16 mouse cellular contexts compared by ENCODE assay signal in the genomic region with DNA sequence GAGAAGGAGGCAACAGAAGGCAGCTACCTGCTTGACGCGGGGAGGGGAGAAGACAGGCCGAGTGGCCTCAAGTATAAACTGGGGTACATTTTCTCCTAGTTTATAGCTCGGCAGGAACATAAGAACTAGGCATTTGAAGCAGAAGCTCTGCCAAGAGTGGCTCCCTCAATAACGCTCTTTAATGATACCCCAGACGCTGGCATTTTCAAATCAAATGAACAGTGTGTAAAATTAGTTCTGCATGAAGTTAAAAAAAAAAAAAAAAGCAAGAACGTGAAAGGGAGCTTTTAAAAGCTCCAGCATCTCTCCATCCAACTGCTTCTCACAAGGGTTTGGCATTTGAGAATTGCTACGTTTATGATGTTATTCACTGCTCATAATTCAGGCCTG.
DNase-seq lines count a peak whose midpoint lies in the region; ATAC-seq and TF ChIP-seq lines count a peak whose summit lies in the region.
"Had no signal": no experiment of that assay in that cellular context is flagged by ENCODE, and none has a peak within 500 bp of the region (broad histone marks: within the 10 kb centered on the region; RNA-seq: fewer than 3 reads in every experiment).

No protein-coding gene starts in this region.

- no peaks in the 10 kb centered on the region for H3K27me3 ChIP-seq in forebrain, postnatal 0 days (ENCODE audit: insufficient read depth, low read length)
- no peaks in the 10 kb centered on the region for H3K27me3 ChIP-seq in forebrain, embryonic 12.5 days
- H3K27me3 ChIP-seq in midbrain, embryonic 10.5 days (ENCODE audit: low read depth, poor library complexity, severe bottlenecking): peaks cover 31% of the 10 kb centered on the region
- H3K27me3 ChIP-seq in midbrain, embryonic 13.5 days: no peaks in the 10 kb centered on the region
- H3K27me3 ChIP-seq in embryonic facial prominence, embryonic 14.5 days (replicated peaks; ENCODE audit: control insufficient read depth, insufficient read depth, low read length): no peaks in the 10 kb centered on the region
- no peaks in the 10 kb centered on the region for H3K27me3 ChIP-seq in neural tube, embryonic 13.5 days
- H3K27me3 ChIP-seq: embryonic facial prominence, embryonic 12.5 days had no signal

- H3K4me1 ChIP-seq in forebrain, postnatal 0 days (ENCODE audit: insufficient read depth): peaks cover 20% of the 10 kb centered on the region
- peaks cover 49% of the 10 kb centered on the region for H3K4me1 ChIP-seq in forebrain, embryonic 12.5 days
- H3K4me1 ChIP-seq in midbrain, embryonic 10.5 days: peaks cover 79% of the 10 kb centered on the region
- H3K4me1 ChIP-seq in midbrain, embryonic 13.5 days (replicated peaks): peaks cover 76% of the 10 kb centered on the region
- H3K4me1 ChIP-seq in embryonic facial prominence, embryonic 14.5 days (ENCODE audit: control insufficient read depth, insufficient read depth, low read length): peaks cover 21% of the 10 kb centered on the region
- peaks cover 59% of the 10 kb centered on the region for H3K4me1 ChIP-seq in neural tube, embryonic 13.5 days (replicated peaks)

- ATAC-seq in forebrain, postnatal 0 days: peak; percentile 21; the same call in 1 of the 2 replicates
- ATAC-seq in forebrain, embryonic 12.5 days (ENCODE audit: low FRiP score): no peak
- ATAC-seq in midbrain, embryonic 13.5 days: no peak
- peak; percentile 35; the same call in 1 of the 2 replicates for ATAC-seq in embryonic facial prominence, embryonic 14.5 days (ENCODE audit: low read depth)
- no peak for ATAC-seq in neural tube, embryonic 13.5 days (ENCODE audit: low read depth)
- ATAC-seq: hindbrain, embryonic 16.5 days had no signal

- no peak overlapping the region for H3K4me3 ChIP-seq in forebrain, postnatal 0 days (ENCODE audit: low read depth, low read length)
- no peak overlapping the region for H3K4me3 ChIP-seq in forebrain, embryonic 12.5 days (replicated peaks)
- no peak overlapping the region for H3K4me3 ChIP-seq in midbrain, embryonic 10.5 days
- no peak overlapping the region for H3K4me3 ChIP-seq in midbrain, embryonic 13.5 days (replicated peaks)
- no peak overlapping the region for H3K4me3 ChIP-seq in embryonic facial prominence, embryonic 14.5 days (ENCODE audit: low read depth, low read length)
- no peak overlapping the region for H3K4me3 ChIP-seq in neural tube, embryonic 13.5 days
- H3K4me3 ChIP-seq: embryonic facial prominence, embryonic 12.5 days had no signal

- no peak overlapping the region for H3K9ac ChIP-seq in forebrain, postnatal 0 days
- no peak overlapping the region for H3K9ac ChIP-seq in forebrain, embryonic 12.5 days
- no peak overlapping the region for H3K9ac ChIP-seq in midbrain, embryonic 13.5 days (replicated peaks)
- no peak overlapping the region for H3K9ac ChIP-seq in embryonic facial prominence, embryonic 14.5 days (ENCODE audit: low read depth, low read length)
- no peak overlapping the region for H3K9ac ChIP-seq in neural tube, embryonic 13.5 days
- H3K9ac ChIP-seq: embryonic facial prominence, embryonic 12.5 days had no signal

- H3K4me2 ChIP-seq in forebrain, postnatal 0 days (ENCODE audit: low read depth): no peak overlapping the region
- no peak overlapping the region for H3K4me2 ChIP-seq in forebrain, embryonic 12.5 days
- no peak overlapping the region for H3K4me2 ChIP-seq in midbrain, embryonic 13.5 days (replicated peaks)
- H3K4me2 ChIP-seq in embryonic facial prominence, embryonic 14.5 days (ENCODE audit: low read depth, low read length): no peak overlapping the region
- H3K4me2 ChIP-seq in neural tube, embryonic 13.5 days: no peak overlapping the region
- H3K4me2 ChIP-seq: embryonic facial prominence, embryonic 12.5 days had no signal

- 25% methylated on average over 8 of the region's 8 CpGs for WGBS in forebrain, postnatal 0 days
- 52% methylated on average over 8 of the region's 8 CpGs for WGBS in forebrain, embryonic 12.5 days
- 63% methylated on average over 8 of the region's 8 CpGs for WGBS in midbrain, embryonic 10.5 days
- 44% methylated on average over 8 of the region's 8 CpGs for WGBS in midbrain, embryonic 13.5 days
- WGBS in embryonic facial prominence, embryonic 14.5 days: 34% methylated on average over 8 of the region's 8 CpGs
- WGBS in neural tube, embryonic 13.5 days: 20% methylated on average over 8 of the region's 8 CpGs

- H3K27ac ChIP-seq in forebrain, postnatal 0 days (ENCODE audit: low read depth, low read length): peak overlapping the region; percentile 54
- H3K27ac ChIP-seq in forebrain, embryonic 12.5 days: no peak overlapping the region
- peak overlapping the region; percentile 50 for H3K27ac ChIP-seq in midbrain, embryonic 10.5 days (replicated peaks)
- no peak overlapping the region for H3K27ac ChIP-seq in midbrain, embryonic 13.5 days
- H3K27ac ChIP-seq in embryonic facial prominence, embryonic 14.5 days (replicated peaks; ENCODE audit: low read depth, low read length): peak overlapping the region; percentile 76
- peak overlapping the region; percentile 43; the same call in 1 of the 2 replicates for H3K27ac ChIP-seq in neural tube, embryonic 13.5 days (replicated peaks)
- H3K27ac ChIP-seq: embryonic facial prominence, embryonic 12.5 days; kidney, postnatal 0 days had no signal

- no peaks in the 10 kb centered on the region for H3K9me3 ChIP-seq in forebrain, postnatal 0 days (ENCODE audit: low read length)
- no peaks in the 10 kb centered on the region for H3K9me3 ChIP-seq in forebrain, embryonic 12.5 days
- no peaks in the 10 kb centered on the region for H3K9me3 ChIP-seq in midbrain, embryonic 10.5 days (replicated peaks)
- no peaks in the 10 kb centered on the region for H3K9me3 ChIP-seq in midbrain, embryonic 13.5 days
- no peaks in the 10 kb centered on the region for H3K9me3 ChIP-seq in embryonic facial prominence, embryonic 14.5 days (ENCODE audit: control insufficient read depth, low read length)
- H3K9me3 ChIP-seq in neural tube, embryonic 13.5 days: no peaks in the 10 kb centered on the region
- H3K9me3 ChIP-seq: embryonic facial prominence, embryonic 12.5 days had no signal

- no peak for TF ChIP-seq CTCF in forebrain, postnatal 0 days (IDR thresholded peaks at IDR 0.05; ENCODE audit: low read depth)

- peak; percentile 31 for DNase-seq in forebrain, postnatal 0 days
- no peak for DNase-seq in midbrain, embryonic 10.5 days (ENCODE audit: low spot score)
- DNase-seq in embryonic facial prominence, embryonic 14.5 days (ENCODE audit: low spot score): peak; percentile 30
- no peak for DNase-seq in cerebellum, postnatal 36 days
- no peak for DNase-seq in kidney, postnatal 25 days
- DNase-seq: B cell, adult 2 months; cerebellum, adult 8-10 months; kidney, adult 11 months; lung, adult 18-20 months; thymus, postnatal 25 days had no signal

- no peaks in the 10 kb centered on the region for H3K36me3 ChIP-seq in forebrain, postnatal 0 days (ENCODE audit: insufficient read depth)
- H3K36me3 ChIP-seq in forebrain, embryonic 12.5 days (replicated peaks): no peaks in the 10 kb centered on the region
- no peaks in the 10 kb centered on the region for H3K36me3 ChIP-seq in midbrain, embryonic 10.5 days
- H3K36me3 ChIP-seq in midbrain, embryonic 13.5 days: no peaks in the 10 kb centered on the region
- H3K36me3 ChIP-seq in embryonic facial prominence, embryonic 14.5 days (ENCODE audit: control insufficient read depth, insufficient read depth, low read length): no peaks in the 10 kb centered on the region
- no peaks in the 10 kb centered on the region for H3K36me3 ChIP-seq in neural tube, embryonic 13.5 days
- H3K36me3 ChIP-seq: embryonic facial prominence, embryonic 12.5 days had no signal

Comparison
In these comparisons a context has a peak if more than half of its experiments do, and no peak if none do; other contexts are left out.
1. ATAC-seq: peak in forebrain, postnatal 0 days (single experiment) and embryonic facial prominence, embryonic 14.5 days (single experiment); none in forebrain, embryonic 12.5 days (single experiment), midbrain, embryonic 13.5 days (single experiment) and neural tube, embryonic 13.5 days (single experiment).
2. H3K27ac ChIP-seq: peak in forebrain, postnatal 0 days (single experiment), midbrain, embryonic 10.5 days (single experiment), embryonic facial prominence, embryonic 14.5 days (single experiment) and neural tube, embryonic 13.5 days (single experiment); none in forebrain, embryonic 12.5 days (single experiment) and midbrain, embryonic 13.5 days (single experiment).
3. DNase-seq: peak in forebrain, postnatal 0 days (single experiment) and embryonic facial prominence, embryonic 14.5 days (single experiment); none in midbrain, embryonic 10.5 days (single experiment), cerebellum, postnatal 36 days (0 of 2) and kidney, postnatal 25 days (0 of 2).